Mouse (Mus musculus) cerebellum, adult 8-10 months (tissue): Measurements from ENCODE around the gene Sim2.

Source experiments
- DNase-seq: peaks from one replicate; pipeline ENCODE4 v3.0.0; 2022

Gene Sim2

GRCm38 (mm10) chr16:94084711-94085602 is at the start of gene Sim2:
Gene Sim2 (plus strand): TSS chr16:94084931.
- no peak for DNase-seq

- no peak for DNase-seq
Observed at GRCm38 (mm10) chr16:94037280-94037679, 47.5 kb upstream of the Sim2 start.

DNA sequence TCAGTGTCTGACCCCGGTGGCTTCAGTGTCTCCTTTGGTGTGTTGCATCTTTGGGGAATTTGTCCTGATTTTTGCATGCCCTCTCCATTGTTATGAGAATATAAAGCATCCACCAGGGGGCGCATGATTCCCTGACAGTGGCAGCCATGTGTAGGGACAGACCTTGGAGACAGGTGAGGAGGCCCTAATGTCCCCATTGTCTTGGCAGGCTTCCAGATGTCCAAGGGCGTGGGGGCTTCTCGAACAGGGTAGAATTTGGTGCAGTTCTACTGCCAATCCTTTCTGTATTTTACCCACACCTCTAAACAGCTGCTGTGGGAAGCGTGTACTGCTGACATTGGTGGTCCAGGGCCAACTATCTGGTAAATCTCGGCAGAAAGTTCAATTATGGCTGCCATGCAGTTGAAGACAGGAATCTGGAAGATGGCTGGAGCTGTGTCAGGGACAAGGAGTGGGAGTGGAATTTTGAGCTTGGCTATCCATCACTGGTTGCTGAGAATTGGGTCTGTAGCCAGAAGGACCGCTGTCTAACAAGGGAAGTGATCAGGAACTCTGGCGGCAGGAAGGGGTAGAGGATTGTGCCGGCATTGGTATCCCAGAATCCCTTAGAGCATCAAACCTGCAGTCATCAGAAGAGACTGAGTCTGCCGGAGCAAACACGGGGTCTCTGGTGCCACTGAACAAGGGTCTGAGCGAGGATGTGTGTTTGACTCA is 46.3 kb upstream of the Sim2 start:
- DNase-seq, result peak; percentile 67

DNA sequence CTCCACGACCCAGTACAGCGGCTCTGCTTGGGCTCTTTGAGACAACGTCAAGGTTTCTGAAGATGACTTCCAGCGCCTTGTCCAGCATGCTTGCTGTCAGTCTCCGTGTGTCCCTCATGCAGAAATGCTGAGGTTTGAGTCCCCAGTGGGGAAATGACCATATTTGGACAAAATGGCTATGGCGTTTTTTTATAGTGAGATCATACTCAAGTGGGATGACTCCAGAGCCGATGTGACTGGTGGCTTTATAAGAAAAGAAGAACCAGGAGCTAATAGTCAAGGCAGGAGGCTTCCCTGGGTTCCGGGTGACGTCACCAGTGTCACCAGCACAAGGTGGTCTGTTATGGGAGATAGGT is 45.8 kb upstream of the Sim2 start:
- DNase-seq, result no peak

- DNase-seq, result no peak
Observed at GRCm38 (mm10) chr16:94040485-94040884, 44.2 kb upstream of the Sim2 start.

GRCm38 (mm10) chr16:94041065-94041712 is 43.5 kb upstream of the Sim2 start:
- no peak for DNase-seq

- DNase-seq, result no peak
Observed at GRCm38 (mm10) chr16:94043797-94044196, 40.9 kb upstream of the Sim2 start.

DNA sequence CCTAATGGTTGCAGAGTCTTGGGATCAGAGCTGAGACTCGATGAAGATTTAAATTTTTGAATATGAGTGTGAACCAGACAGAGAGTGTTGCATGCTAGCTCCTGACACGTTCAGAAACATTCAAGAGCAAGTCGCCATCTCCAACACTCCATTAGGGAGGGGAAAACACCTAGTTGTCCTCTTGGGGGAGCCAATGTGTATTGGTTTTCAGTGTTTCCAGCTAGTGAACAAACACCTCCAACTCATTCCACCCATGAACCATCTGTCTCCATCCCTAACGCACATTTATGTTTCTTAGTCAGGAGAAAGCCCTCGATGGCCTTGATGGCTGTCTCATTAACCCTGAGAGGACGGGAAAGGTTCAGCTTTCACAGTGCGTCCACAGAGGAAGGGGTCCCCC is 39.7 kb upstream of the Sim2 start:
- DNase-seq, result no peak

GRCm38 (mm10) chr16:94050368-94050767 is 34.4 kb upstream of the Sim2 start:
- peak; percentile 22 for DNase-seq

DNA sequence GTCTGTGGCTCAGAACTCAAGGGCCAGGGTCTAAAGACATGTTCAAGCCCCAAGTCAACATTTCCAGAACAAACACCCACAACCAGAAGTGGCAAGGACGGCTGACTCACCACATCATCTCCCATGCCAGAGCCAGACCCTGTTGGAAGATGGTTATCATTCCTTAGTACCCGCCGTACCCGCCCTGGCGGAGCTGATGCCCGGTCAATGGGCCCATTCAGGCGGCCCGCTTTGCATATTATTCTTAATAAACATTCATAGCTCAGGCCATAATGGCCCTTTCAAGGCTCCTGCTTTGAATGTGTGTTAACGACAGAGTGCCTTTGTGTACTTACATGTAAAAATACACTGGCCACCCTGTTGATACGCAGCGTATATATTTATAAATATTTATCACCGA is 29.6 kb upstream of the Sim2 start:
- no peak for DNase-seq

- no peak for DNase-seq
Observed at GRCm38 (mm10) chr16:94055576-94055975, 29.2 kb upstream of the Sim2 start.

DNA sequence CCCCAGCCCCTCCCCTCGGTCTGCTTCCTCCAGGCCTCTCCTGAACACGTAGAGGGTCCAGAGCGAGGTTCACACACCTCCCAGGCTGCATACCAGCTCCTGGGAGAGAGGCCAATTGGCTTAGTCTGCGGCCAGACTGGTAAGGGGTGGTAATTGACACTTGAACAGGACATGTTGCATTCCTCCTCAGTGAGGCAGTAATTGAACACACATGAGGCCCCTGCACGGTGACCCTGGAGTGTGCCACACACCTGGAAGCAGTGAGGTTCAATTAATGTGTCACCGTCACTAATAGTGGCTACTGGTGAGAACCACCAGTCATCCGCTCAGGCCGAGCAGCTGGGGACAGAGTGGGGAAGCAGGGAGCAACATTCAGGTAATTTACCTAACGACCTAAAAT is 24.9 kb upstream of the Sim2 start:
- DNase-seq, result no peak

DNA sequence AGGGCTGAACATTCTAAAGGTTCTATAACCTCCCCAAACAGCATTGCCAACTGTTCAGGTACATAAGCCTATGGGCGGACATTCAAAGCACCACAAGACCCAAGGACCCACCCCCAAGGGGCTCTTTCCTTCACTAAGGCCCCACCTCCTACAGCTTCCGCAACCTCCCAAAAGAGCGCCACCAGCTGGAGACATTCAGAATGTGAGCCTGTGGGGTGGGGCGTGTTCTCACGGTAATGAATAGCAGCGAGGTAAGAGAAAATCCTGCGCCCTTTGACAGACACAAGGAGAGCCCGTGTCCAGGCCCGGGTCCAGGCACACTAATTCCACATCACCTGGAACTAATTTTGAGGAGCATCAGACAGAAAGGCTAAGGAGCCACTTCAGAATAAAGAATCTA is 20.5 kb upstream of the Sim2 start:
- DNase-seq, result no peak

DNA sequence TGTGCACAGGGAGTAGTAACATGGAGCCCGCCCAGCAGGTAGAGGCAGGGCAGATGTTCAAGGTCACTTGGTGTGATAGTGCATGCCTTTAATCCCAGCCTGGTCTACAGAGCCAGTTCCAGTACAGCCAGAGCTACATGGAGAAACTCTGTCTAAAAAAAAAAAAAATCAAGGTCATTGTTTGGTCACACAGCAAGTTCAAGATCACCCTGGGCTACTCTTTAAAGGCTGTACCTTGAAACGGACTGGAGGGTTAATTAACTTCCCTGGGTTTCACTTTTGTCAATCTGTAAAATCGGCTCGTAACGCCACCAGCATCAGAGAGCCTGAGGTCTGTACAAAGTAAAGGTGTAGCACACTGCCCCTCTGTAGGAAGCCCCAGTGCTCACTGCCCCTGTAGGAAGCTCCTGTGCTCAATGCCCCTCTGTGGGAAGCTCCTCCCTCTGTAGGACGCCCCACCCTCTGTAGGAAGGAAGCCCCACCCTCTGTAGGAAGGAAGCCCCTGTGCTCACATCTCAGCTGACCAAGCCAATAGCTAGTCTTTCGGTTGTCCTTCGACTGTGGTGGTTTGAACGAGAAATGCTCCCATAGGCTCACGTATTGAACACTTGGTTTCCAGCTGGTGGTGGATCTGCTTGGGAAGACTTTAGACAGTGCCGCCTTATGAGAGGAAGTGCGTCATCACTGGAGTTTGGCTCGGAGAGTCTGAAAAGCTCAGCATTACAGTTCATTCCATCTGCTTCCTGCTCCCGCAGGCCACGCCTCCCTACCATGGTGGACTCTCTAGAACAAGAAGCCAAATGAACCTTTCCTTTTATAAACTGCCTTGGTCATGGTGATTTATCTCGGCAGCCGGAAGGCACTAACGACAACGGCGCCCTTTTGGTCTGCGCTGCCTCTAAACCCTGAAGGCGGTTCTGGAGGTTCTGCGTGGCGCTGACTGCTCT is 18.7 kb upstream of the Sim2 start:
- no peak for DNase-seq

GRCm38 (mm10) chr16:94066771-94067170 is 18.0 kb upstream of the Sim2 start:
- no peak for DNase-seq

- DNase-seq, result no peak
Observed at GRCm38 (mm10) chr16:94067280-94067679, 17.5 kb upstream of the Sim2 start.

GRCm38 (mm10) chr16:94069061-94069460 is 15.7 kb upstream of the Sim2 start:
- no peak for DNase-seq

DNA sequence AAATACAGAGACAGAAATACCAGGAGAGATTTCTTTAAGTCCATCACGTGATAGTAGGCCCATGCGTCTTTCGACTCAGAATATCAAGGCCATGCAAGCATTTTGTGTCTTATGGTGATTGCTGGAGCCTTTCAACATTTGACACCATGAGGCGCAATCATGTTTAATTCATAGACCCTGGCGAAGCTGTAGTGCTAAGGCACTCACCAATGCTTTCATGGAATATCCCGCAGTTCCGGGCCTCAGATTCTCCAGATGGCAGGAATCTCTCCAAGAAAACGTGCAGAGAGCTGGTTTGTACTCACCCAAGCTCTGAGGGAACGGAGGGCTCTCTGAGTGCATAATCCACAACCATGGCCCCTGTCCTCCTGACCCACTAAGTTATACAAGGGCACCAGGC is 13.8 kb upstream of the Sim2 start:
- no peak for DNase-seq

DNA sequence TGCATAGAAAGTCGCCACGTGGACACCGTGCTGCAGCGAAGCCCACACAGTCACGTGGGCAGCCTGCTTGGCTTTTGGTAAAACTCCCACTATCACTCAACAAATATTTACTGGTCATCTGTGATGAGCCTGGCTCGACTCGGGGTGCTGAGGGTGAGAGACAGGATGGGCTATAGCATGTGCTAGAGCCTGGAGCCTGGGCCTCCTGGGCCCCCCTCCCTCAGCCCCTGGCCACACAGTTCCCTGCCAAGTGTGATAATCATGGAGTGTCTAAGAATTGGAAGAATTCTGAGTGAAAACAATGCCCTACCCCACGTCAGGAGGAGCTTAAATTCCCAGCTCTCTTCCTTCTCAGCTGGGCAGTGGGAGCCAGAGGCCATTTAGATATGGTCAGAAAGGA is 13.3 kb upstream of the Sim2 start:
- DNase-seq, result no peak

DNA sequence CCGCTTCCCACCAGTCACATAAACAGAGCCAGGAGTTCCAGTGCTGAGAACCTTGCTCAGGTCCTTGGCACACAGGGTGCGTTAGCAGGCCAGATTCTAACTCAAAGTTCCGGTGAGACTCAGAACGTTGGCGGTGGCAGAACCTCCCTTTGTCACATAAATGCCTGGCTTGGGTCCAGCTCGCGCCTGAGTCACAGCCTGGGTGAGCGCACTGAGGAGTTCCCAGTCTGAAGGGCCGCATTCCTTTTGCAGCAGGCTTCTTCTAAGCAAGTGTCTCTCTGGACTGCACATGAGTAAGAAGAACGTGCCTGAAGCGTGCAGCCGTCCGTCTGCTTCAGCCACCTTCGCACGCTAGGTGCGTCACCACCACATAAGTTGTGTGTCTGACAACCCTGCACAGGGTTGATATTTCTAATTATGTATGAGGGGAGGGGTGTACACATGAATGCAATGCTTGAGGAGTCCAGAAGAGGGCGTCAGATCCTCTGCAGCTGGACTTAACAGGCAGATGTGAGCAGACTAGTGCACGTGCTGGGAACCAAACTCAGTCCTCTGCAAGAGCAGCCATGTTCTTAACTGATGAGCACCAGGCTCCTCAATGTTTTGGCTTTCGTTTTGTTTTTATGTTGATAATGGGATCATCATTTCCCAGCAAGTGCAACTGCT is 9.2 kb upstream of the Sim2 start:
- DNase-seq, result no peak

- DNase-seq, result no peak
Observed at GRCm38 (mm10) chr16:94078318-94079074, 6.2 kb upstream of the Sim2 start.
